Mouse (Mus musculus): ENCODE data around the gene Sox6.

DNA sequence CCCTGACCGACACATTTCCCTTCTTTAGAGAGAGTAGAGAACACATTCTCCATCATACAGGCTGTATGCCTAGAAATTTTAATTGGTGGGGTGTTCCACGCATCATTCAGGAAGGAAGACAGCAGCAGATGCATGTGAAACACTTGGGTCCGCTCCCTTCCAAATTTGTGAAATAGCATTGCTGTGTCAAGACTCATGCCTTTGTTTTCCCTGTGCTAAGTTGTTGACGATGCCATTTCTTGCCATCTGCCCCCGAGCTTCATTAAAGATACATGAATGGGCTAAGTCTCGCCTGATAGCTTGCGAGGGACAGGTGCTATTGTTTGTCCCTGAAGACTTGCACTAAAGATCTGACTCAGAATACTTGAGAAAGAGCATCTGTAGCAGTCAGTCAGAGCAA, 433.7 kb downstream of the Sox6 start:
- TF ChIP-seq HCFC1 (IDR thresholded peaks at IDR 0.05; ENCODE audit: borderline replicate concordance, insufficient read depth, low read length), result no peak
- TF ChIP-seq CHD2 (IDR thresholded peaks at IDR 0.05; ENCODE audit: low read depth, low read length), result no peak
